In the genomic region with DNA sequence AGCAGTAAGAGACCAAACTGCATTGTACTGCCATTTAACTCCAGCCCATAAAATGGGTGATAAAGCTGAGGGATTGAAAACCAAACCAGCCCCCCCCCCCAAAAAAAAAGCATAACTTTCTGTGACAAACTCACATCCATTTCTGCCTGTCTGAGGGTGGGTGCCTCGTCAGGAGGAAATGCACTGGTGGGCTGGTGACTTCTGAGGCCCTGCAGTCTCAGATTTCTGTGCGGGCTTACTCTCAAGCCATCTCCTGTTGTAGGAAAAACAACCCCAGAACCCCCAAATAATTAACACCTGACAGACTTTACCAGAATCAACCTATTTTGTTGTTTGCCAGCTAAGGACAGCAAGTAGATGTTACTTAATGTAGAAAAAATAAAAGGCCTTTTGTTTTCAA, we compare ENCODE assay signal across 20 mouse cellular contexts.
A peak's percentile ranks its signal among the peaks of the same experiment; 100 is the strongest.
DNase-seq lines count a peak whose midpoint lies in the region; ATAC-seq lines count a peak whose summit lies in the region.
"Had no signal": no experiment of that assay in that cellular context is flagged by ENCODE, and none has a peak within 500 bp of the region (broad histone marks: within the 10 kb centered on the region; RNA-seq: fewer than 3 reads in every experiment).

No protein-coding gene starts in this region.

- H3K27me3 ChIP-seq in heart, embryonic 11.5 days (ENCODE audit: control insufficient read depth, insufficient read depth, low read length), result no peaks in the 10 kb centered on the region
- no peaks in the 10 kb centered on the region for H3K27me3 ChIP-seq in kidney, embryonic 14.5 days (ENCODE audit: control insufficient read depth, insufficient read depth, low read length)
- no peaks in the 10 kb centered on the region for H3K27me3 ChIP-seq in midbrain, embryonic 12.5 days
- H3K27me3 ChIP-seq in midbrain, embryonic 16.5 days (ENCODE audit: control insufficient read depth, insufficient read depth, low read depth, low read length), result no peaks in the 10 kb centered on the region
- H3K27me3 ChIP-seq: forebrain, embryonic 13.5 days; heart, embryonic 13.5 days had no signal

- H3K36me3 ChIP-seq in heart, embryonic 11.5 days (ENCODE audit: control insufficient read depth, insufficient read depth, low read length), result no peaks in the 10 kb centered on the region
- H3K36me3 ChIP-seq in kidney, embryonic 14.5 days (ENCODE audit: control insufficient read depth, insufficient read depth, low read length), result no peaks in the 10 kb centered on the region
- no peaks in the 10 kb centered on the region for H3K36me3 ChIP-seq in midbrain, embryonic 12.5 days
- no peaks in the 10 kb centered on the region for H3K36me3 ChIP-seq in midbrain, embryonic 16.5 days (ENCODE audit: control insufficient read depth, insufficient read depth, low read length)
- H3K36me3 ChIP-seq: embryonic facial prominence, embryonic 10.5 days; heart, embryonic 13.5 days had no signal

- no peak overlapping the region for H3K27ac ChIP-seq in heart, embryonic 11.5 days (ENCODE audit: low read depth, low read length)
- H3K27ac ChIP-seq in kidney, embryonic 14.5 days (ENCODE audit: low read depth, low read length), result no peak overlapping the region
- 0 out of 2 replicates have a peak overlapping the region, but pooled peaks have one; percentile 49 for H3K27ac ChIP-seq in midbrain, embryonic 12.5 days (replicated peaks)
- H3K27ac ChIP-seq in midbrain, embryonic 16.5 days (ENCODE audit: low read length), result no peak overlapping the region
- H3K27ac ChIP-seq: embryonic facial prominence, embryonic 10.5 days; forebrain, embryonic 13.5 days; heart, embryonic 13.5 days had no signal

- ATAC-seq in heart, embryonic 11.5 days (replicated peaks; ENCODE audit: insufficient number of reproducible peaks, low FRiP score, low TSS enrichment), result no peak
- peak; percentile 64; the same call in 1 of the 2 replicates for ATAC-seq in kidney, embryonic 14.5 days (ENCODE audit: low FRiP score, low TSS enrichment)
- ATAC-seq in midbrain, embryonic 12.5 days (ENCODE audit: low FRiP score, low read depth), result no peak
- no peak for ATAC-seq in midbrain, embryonic 16.5 days
- ATAC-seq: activated CD4-positive, CD25-positive, alpha-beta regulatory T cell, adult 4 months; forebrain, embryonic 13.5 days; forebrain, postnatal 0 days; hindbrain, postnatal 0 days; Patski had no signal

- H3K9ac ChIP-seq in heart, embryonic 11.5 days (ENCODE audit: low read depth, low read length), result no peak overlapping the region
- H3K9ac ChIP-seq in kidney, embryonic 14.5 days (ENCODE audit: low read depth, low read length), result no peak overlapping the region
- no peak overlapping the region for H3K9ac ChIP-seq in midbrain, embryonic 12.5 days (replicated peaks)
- H3K9ac ChIP-seq in midbrain, embryonic 16.5 days (ENCODE audit: low read depth, low read length), result no peak overlapping the region
- H3K9ac ChIP-seq: forebrain, embryonic 13.5 days; forebrain, postnatal 0 days; heart, embryonic 13.5 days had no signal

- no peaks in the 10 kb centered on the region for H3K9me3 ChIP-seq in heart, embryonic 11.5 days (replicated peaks; ENCODE audit: control insufficient read depth, low read length)
- no peaks in the 10 kb centered on the region for H3K9me3 ChIP-seq in kidney, embryonic 14.5 days (ENCODE audit: control insufficient read depth, low read length)
- no peaks in the 10 kb centered on the region for H3K9me3 ChIP-seq in midbrain, embryonic 12.5 days
- H3K9me3 ChIP-seq in midbrain, embryonic 16.5 days (replicated peaks; ENCODE audit: control insufficient read depth, low read length, poor library complexity, severe bottlenecking), result no peaks in the 10 kb centered on the region
- H3K9me3 ChIP-seq: embryonic facial prominence, embryonic 10.5 days; forebrain, embryonic 13.5 days; heart, embryonic 13.5 days had no signal

- H3K4me2 ChIP-seq in heart, embryonic 11.5 days, result no peak overlapping the region
- no peak overlapping the region for H3K4me2 ChIP-seq in kidney, embryonic 14.5 days (replicated peaks; ENCODE audit: low read depth, low read length)
- no peak overlapping the region for H3K4me2 ChIP-seq in midbrain, embryonic 12.5 days (replicated peaks)
- H3K4me2 ChIP-seq in midbrain, embryonic 16.5 days (ENCODE audit: low read length), result no peak overlapping the region
- H3K4me2 ChIP-seq: forebrain, embryonic 13.5 days; heart, embryonic 13.5 days had no signal

- no peaks in the 10 kb centered on the region for H3K4me1 ChIP-seq in heart, embryonic 11.5 days (ENCODE audit: control insufficient read depth, insufficient read depth, low read length)
- 0 out of 2 replicates have a peak, but pooled peaks cover 3% of the 10 kb centered on the region for H3K4me1 ChIP-seq in kidney, embryonic 14.5 days (ENCODE audit: control insufficient read depth, insufficient read depth, low read length)
- H3K4me1 ChIP-seq in midbrain, embryonic 12.5 days, result peaks cover 31% of the 10 kb centered on the region
- H3K4me1 ChIP-seq in midbrain, embryonic 16.5 days (ENCODE audit: control insufficient read depth, insufficient read depth, low read length), result peaks cover 21% of the 10 kb centered on the region

- H3K4me3 ChIP-seq in heart, embryonic 11.5 days (ENCODE audit: low read depth, low read length), result no peak overlapping the region
- no peak overlapping the region for H3K4me3 ChIP-seq in kidney, embryonic 14.5 days (ENCODE audit: low read length)
- no peak overlapping the region for H3K4me3 ChIP-seq in midbrain, embryonic 12.5 days
- H3K4me3 ChIP-seq in midbrain, embryonic 16.5 days (ENCODE audit: low read depth, low read length), result no peak overlapping the region
- H3K4me3 ChIP-seq: embryonic facial prominence, embryonic 10.5 days; forebrain, embryonic 13.5 days; heart, embryonic 13.5 days had no signal

- peak; percentile 57 for DNase-seq in heart, adult 11 months
- DNase-seq in kidney, postnatal 25 days, result no peak
- no peak for DNase-seq in MN1 (ENCODE audit: low spot score)
- DNase-seq: adrenal gland, postnatal 14 days; cerebellum, adult 11-12 months; cerebellum, adult 9-10 months; cerebellum, postnatal 25 days; forebrain, postnatal 0 days; gastrocnemius, postnatal 14 days; heart, postnatal 36 days had no signal

- WGBS in heart, embryonic 11.5 days (ENCODE audit: insufficient replicate concordance), result 59% methylated on average over 2 of the region's 2 CpGs
- 21% methylated on average over 2 of the region's 2 CpGs for WGBS in kidney, embryonic 14.5 days
- 75% methylated on average over 2 of the region's 2 CpGs for WGBS in midbrain, embryonic 12.5 days
- WGBS in midbrain, embryonic 16.5 days, result 72% methylated on average over 2 of the region's 2 CpGs
